Mouse (Mus musculus) G1E (cell line): ENCODE measurements around the gene Hepacam2. TPM values are rescaled to one million over a fixed set of nuclear protein-coding genes. Genes with fewer than 3 reads are reported as not detected.
"Not testable (repeated sequence)": the region's sequence is repeated elsewhere in the genome, so short reads cannot be mapped to it uniquely, and the experiment has no call there.

ENCODE experiments used
- ATAC-seq: 2 replicates; pipeline ENCODE4 v1.8.0; 2016; ENCODE audit warnings: mild to moderate bottlenecking; ENCODE audit not compliant: insufficient number of reproducible peaks, poor library complexity, low FRiP score, severe bottlenecking; ENCODE audit errors: extremely low read depth
- DNase-seq: peaks from one replicate; pipeline ENCODE4 v3.0.0; 2012; ENCODE audit warnings: low spot score
- H3K27me3 ChIP-seq: 2 replicates; pipeline ENCODE4 v1.6.1; 2012; ENCODE audit warnings: mild to moderate bottlenecking, low read length, inconsistent platforms; ENCODE audit not compliant: insufficient read depth
- H3K36me3 ChIP-seq: replicated peaks from 2 replicates; pipeline ENCODE3; 2012; ENCODE audit warnings: mild to moderate bottlenecking, inconsistent platforms
- H3K4me1 ChIP-seq: 2 replicates; pipeline ENCODE4 v1.6.1; 2012; ENCODE audit warnings: low read depth, low read length, inconsistent platforms, mixed read lengths; ENCODE audit not compliant: insufficient read depth
- H3K4me3 ChIP-seq: 2 replicates; pipeline ENCODE4 v1.5.1; 2012; ENCODE audit warnings: low read depth, mild to moderate bottlenecking, inconsistent platforms, low read length, moderate library complexity, mixed read lengths
- H3K9me3 ChIP-seq: replicated peaks from 2 replicates; pipeline ENCODE4 v1.6.1; 2012; ENCODE audit warnings: inconsistent platforms
- CTCF ChIP-seq: IDR thresholded peaks from 2 replicates; pipeline ENCODE4 v1.5.1; 2012; ENCODE audit warnings: low read depth, low read length, inconsistent platforms, mixed read lengths
- GATA1 ChIP-seq: IDR thresholded peaks from 2 replicates; pipeline ENCODE4 v1.6.1; 2012; ENCODE audit warnings: borderline replicate concordance, low read length, inconsistent platforms, mixed read lengths
- GATA2 ChIP-seq: IDR thresholded peaks from 2 replicates; pipeline ENCODE4 v1.6.1; 2012; ENCODE audit warnings: low read depth, low read length, inconsistent platforms, borderline replicate concordance
- POLR2AphosphoS5 ChIP-seq: IDR thresholded peaks from 2 replicates; pipeline ENCODE4 v1.6.1; 2012; ENCODE audit warnings: low read depth, low read length, inconsistent platforms; ENCODE audit not compliant: insufficient replicate concordance
- TAL1 ChIP-seq: conservative IDR thresholded peaks from 2 replicates; pipeline ENCODE4 v1.6.1; 2012; ENCODE audit warnings: low read depth, low read length, inconsistent platforms, mixed read lengths
- polyA plus RNA-seq: library from polyadenylated mRNA; stranded (reverse); fragments of >175 nt; gene quantifications from 2 replicates; pipeline ENCODE4 v1.2.3, GENCODE M21; 2012
- total RNA-seq, 2 experiments: library from RNA; stranded (forward) in 1 of 2; stranded (reverse) in 1 of 2; fragments of 200-1000 nt in 1 of 2; fragments of >200 nt in 1 of 2; fragmentation: Nextera tagmentation in 1 of 2; gene quantifications; 2 replicates each; pipeline ENCODE4 v1.2.3; 2014 to 2017

Gene Hepacam2
- total and polyA plus RNA-seq, 3 experiments, result 0.22 TPM; not detected in 2

- H3K9me3 ChIP-seq, result no peaks in the 10 kb centered on the region
- H3K36me3 ChIP-seq, result no peaks in the 10 kb centered on the region
- no peaks in the 10 kb centered on the region for H3K27me3 ChIP-seq
- no peaks in the 10 kb centered on the region for H3K4me1 ChIP-seq
- peak; percentile 99 for TF ChIP-seq CTCF
- no peak for TF ChIP-seq GATA1
- H3K4me3 ChIP-seq, result no peak overlapping the region
- DNase-seq (peak; percentile 3), ATAC-seq (peak; percentile 99)
These were observed 50.7 kb downstream of the Hepacam2 start for GRCm38 (mm10) chr6:3447404-3447803.

GRCm38 (mm10) chr6:3443905-3444304 lies 54.2 kb downstream of the Hepacam2 start:
- Histone ChIP-seq H3K36me3 (no peaks in the 10 kb centered on the region), H3K4me1 (peaks cover 3% of the 10 kb centered on the region; the same call in 1 of the 2 replicates), H3K9me3 (no peaks in the 10 kb centered on the region), H3K4me3 (no peak overlapping the region), H3K27me3 (no peaks in the 10 kb centered on the region)
- ATAC-seq (no peak), DNase-seq (no peak)
- TF ChIP-seq TAL1 (no peak), GATA1 (no peak), GATA2 (no peak), CTCF (no peak), POLR2AphosphoS5 (no peak)

GRCm38 (mm10) chr6:3436087-3436486 lies 62.0 kb downstream of the Hepacam2 start:
- H3K4me1 ChIP-seq, result peaks cover 2% of the 10 kb centered on the region; the same call in 1 of the 2 replicates
- ATAC-seq, result no peak
- DNase-seq, result no peak
- TF ChIP-seq GATA1, result no peak
- TF ChIP-seq POLR2AphosphoS5, result no peak
- TF ChIP-seq GATA2, result no peak
- no peak for TF ChIP-seq CTCF
- no peak for TF ChIP-seq TAL1
- no peaks in the 10 kb centered on the region for H3K27me3 ChIP-seq
- no peaks in the 10 kb centered on the region for H3K36me3 ChIP-seq
- no peak overlapping the region for H3K4me3 ChIP-seq
- peaks cover 3% of the 10 kb centered on the region; the same call in 1 of the 2 replicates for H3K9me3 ChIP-seq

- not testable (repeated sequence) for DNase-seq, H3K27me3 ChIP-seq, ATAC-seq, H3K9me3 ChIP-seq, H3K4me1 ChIP-seq, H3K4me3 ChIP-seq, H3K36me3 ChIP-seq
These were observed 67.1 kb downstream of the Hepacam2 start for GRCm38 (mm10) chr6:3430976-3431375.

GRCm38 (mm10) chr6:3427047-3427446 lies 71.1 kb downstream of the Hepacam2 start:
- no peaks in the 10 kb centered on the region for H3K9me3 ChIP-seq
- TF ChIP-seq POLR2AphosphoS5 (no peak), TAL1 (no peak), GATA2 (no peak), CTCF (no peak), GATA1 (no peak)
- H3K4me1 ChIP-seq, result no peaks in the 10 kb centered on the region
- ATAC-seq (no peak), DNase-seq (no peak)
- no peaks in the 10 kb centered on the region for H3K36me3 ChIP-seq
- no peaks in the 10 kb centered on the region for H3K27me3 ChIP-seq
- H3K4me3 ChIP-seq, result no peak overlapping the region

- not testable (repeated sequence) for ATAC-seq, DNase-seq, H3K27me3 ChIP-seq, H3K4me3 ChIP-seq, H3K4me1 ChIP-seq, H3K9me3 ChIP-seq, H3K36me3 ChIP-seq
These were observed 72.8 kb downstream of the Hepacam2 start for GRCm38 (mm10) chr6:3425333-3425732.

- ATAC-seq, result peak; percentile 74
- H3K36me3 ChIP-seq, H3K4me1 ChIP-seq, DNase-seq, H3K4me3 ChIP-seq, H3K27me3 ChIP-seq, H3K9me3 ChIP-seq: not testable (repeated sequence)
These were observed 73.4 kb downstream of the Hepacam2 start for GRCm38 (mm10) chr6:3424613-3425277.

Other genes with a start within 250 kb of the Hepacam2 start
- gene Samd9l, start 98.7 kb downstream of the Hepacam2 start, total RNA-seq (2014; fragmentation: Nextera tagmentation), result 22.6 and 23.6 TPM in 2 replicates
- 78.1 and 84.5 TPM in 2 replicates for gene Samd9l, start 98.7 kb downstream of the Hepacam2 start, total RNA-seq (2017)
- gene Samd9l, start 98.7 kb downstream of the Hepacam2 start, polyA plus RNA-seq, result 0.39 and 0.70 TPM in 2 replicates
- gene Vps50, start 84 bp upstream of the Hepacam2 start, total RNA-seq (2014; fragmentation: Nextera tagmentation), result 23.6 and 24.5 TPM in 2 replicates
- gene Vps50, start 84 bp upstream of the Hepacam2 start, total RNA-seq (2017), result 39.8 and 49.2 TPM in 2 replicates
- gene Vps50, start 84 bp upstream of the Hepacam2 start, polyA plus RNA-seq, result 1.5 and 1.6 TPM in 2 replicates